Mouse (Mus musculus): ENCODE data around the gene Sash3.

The Sash3 gene

DNA sequence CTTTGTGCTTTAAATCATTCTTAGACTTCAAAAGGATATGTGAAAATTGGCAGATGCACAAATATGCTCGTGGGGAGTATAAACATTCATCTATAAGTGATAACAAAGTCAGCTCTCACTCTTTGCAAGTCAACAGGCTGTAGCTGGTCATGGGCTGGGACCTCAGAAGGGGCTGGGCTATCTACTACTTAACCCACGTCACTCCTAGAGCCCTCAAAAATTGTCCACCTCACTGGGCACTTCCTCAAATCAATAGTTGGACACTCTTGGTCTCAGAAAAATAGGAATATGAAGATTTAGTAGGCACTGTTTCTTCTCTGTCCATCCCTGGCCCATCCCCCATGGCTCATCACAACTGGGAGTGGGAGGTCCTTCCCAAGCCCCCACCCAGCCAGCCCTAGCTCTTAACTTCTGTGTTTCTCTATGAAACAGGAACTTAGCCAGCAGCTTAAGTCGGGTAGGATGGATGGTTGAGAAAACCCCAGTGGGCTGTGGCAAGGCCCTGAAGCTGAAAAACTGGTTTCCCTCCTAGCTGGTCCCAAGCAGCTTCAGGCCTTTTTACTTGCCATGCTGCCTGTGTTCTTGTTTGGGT, 5.9 kb upstream of the Sash3 start:
- DNase-seq (ENCODE audit: low read depth, low spot score) = no peak

DNA sequence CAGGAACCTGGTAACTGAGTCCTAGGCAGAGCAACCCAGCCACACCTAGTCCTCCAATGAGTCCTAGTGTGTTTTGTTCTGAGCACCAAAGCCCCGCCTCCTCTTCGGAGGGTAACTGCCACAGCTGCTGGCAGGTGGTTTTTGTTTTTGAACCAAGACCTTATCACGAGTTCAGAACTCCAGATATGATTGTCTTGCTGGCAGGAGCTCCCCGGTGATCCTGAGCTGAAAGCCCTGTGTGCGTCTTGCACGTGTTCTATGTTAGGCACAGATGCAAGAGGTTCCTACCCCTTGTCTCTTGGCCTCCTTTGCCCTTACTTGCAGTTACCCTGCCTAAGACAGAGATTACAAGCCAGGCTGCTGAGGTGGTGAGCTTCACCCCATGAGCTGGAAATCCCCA, 4.8 kb upstream of the Sash3 start:
- no peak for DNase-seq (ENCODE audit: low read depth, low spot score)

DNA sequence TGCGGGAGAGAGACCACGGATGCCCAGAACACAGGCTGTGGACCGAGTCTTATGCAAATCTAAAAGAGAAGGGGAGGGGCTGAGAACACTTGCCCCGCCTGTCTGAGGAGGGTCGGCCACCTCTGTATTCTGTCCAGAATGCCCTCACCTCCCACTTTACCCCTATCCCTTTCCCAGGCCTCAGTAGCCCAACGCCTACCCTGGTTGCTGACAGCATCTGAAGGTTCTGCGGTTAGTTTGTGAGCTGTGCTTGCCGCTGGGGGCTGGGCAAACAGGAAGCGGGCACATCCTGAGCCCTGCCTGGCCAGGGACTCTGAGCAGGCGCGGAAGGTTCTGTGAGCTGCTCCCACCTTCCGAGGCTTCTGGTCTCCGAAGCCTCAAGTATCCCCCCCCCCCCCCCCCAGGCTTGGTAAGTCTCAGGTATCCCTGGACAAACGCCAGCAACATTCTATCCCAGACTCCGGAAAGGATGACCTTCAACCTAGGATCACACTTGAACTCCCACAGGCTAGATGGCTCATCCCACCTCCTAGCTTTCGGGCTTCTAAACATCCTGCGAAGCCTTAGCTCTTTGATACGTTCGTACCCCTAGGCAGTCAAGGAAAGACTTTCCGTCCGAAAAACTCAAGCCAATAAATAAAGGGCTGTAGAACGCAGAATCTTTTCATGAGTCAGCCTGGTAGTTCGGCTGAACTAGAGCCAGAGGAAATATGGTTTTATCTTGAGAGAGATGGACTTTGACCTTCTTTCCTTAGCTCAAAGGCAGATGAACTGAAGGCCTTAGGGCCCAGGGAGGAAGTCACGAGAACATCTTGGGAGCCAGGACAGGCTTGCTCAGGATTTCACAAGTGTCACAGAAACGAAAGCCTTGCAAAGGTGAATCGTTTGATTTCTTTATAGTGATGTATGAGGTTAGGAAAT, 2.6 kb upstream of the Sash3 start:
- no peak for DNase-seq (ENCODE audit: low read depth, low spot score)

DNA sequence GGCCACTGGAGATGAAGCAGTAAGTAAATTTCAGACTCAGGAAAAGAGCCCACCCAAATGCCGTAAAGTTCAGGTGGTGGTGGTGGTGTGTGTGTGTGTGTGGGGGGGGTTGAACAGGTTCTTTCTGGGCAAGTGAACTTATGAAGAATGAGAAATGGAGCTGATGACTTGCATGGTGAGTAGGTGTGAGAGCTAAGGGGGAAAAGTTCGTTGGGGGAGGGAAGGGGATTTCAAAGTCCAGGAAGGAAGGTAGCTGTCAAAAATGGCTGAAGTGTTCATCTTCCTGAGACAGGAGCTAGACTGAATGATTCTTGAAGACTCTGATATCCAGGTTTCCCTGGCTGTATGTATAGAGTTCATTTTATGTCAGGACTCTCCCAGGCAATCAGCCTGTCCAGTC, 990 bp downstream of the Sash3 start:
- no peak for DNase-seq (ENCODE audit: low read depth, low spot score)

DNA sequence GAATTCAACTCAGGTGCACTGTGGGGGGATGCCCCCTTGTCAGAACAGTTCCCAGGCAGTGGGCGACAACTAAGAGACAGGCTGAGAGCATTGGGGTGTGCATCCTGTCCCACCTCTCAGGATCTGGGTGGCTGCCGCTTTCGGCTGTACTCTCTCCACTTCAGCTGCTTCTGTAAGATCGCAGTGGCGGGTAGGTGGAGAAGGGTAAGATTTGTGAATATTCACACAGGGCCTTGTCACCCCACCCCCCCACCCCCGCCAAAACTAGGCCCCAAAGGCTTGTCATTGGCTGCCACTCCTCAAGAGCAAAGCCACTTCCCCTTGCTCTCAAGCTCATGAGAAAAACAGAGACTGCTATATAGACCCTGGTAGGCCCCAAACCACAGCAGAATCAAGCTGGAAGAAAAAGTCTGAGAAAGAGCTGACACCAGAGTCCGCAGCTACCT, 1.5 kb downstream of the Sash3 start:
- DNase-seq (ENCODE audit: low read depth, low spot score) = no peak

DNA sequence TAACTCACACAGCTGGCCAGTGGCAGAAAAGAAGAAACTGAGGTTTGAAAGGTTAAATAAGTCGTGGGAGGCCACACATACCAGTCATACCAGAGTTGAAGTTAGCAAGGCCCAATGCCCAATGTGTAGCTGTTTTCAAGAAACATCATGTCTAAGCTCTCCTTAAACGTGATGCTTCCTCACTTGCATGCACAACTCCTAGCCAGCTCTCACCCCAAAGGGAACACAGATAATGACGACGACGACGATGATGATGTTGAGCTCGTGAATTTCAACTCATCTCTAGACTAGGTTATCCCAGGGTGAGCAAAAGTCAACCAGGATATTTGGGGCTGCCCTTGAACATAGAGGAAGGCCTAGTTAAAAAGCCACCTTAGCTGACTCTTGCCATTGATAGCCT, 5.9 kb downstream of the Sash3 start:
- no peak for DNase-seq (ENCODE audit: low read depth, low spot score)

GRCm38 (mm10) chrX:48153414-48153813, 7.2 kb downstream of the Sash3 start:
- no peak for DNase-seq (ENCODE audit: low read depth, low spot score)

DNA sequence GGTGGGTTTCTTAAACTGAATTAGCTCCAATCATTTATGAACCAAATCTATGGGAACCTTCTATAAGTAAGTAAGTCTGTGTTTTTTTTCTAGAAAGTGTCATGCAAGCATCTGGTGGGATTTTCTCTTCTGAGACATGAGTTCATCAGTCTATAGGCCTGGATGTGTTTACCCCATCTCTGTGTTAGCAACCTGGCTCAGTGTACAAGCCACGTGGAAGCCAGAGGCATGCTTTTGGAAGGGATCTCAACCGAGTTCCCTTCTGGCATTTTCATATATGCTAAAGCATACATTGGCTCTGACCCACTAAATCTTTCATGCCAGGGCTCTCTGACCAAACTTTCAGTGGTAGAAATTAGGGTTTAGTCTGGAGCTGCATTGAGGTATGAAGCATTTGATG, 7.7 kb downstream of the Sash3 start:
- DNase-seq (ENCODE audit: low read depth, low spot score) = no peak

DNA sequence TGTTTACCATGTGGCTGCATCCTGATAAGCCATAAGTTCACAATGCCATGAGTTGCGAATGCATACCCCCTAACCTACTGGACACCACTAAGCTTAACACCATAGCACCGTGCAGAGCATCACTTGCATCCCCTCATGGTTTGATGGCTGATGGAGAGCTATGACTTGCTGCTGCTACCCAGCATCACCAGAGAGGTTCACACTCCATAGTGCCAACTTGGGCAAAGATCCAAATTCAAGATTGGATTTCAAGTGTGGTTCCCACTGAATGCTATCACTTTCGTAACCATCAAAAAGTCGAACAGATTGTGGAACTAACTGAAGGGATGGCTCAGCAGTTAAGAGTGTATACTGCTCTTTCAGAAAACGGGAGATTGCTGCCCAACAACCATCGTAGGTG, 9.3 kb downstream of the Sash3 start:
- peak; percentile 47 for DNase-seq (ENCODE audit: low read depth, low spot score)

GRCm38 (mm10) chrX:48157396-48157795, 11.2 kb downstream of the Sash3 start:
- DNase-seq (ENCODE audit: low read depth, low spot score) = no peak

- no peak for DNase-seq (ENCODE audit: low read depth, low spot score)
Measured at GRCm38 (mm10) chrX:48158229-48158919, 12.1 kb downstream of the Sash3 start.

DNA sequence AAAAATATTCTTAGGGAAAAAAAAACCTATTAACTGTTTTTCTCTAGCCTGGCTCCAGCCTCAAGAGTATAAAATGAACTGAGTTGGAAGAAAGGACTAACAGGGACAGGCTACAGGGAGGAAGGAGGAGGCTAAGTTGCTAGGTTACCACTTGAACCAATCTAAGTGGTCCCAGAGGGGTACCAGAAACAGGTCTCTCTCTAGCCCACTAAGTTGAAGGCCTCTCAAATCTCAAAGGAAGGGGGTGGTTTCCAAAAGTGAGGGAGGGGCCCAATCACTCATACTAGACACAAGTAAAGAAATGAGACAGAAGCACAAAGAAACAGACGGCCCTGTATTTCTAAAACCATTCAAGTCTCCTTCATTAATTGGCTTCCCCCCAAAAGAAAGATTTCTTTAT, 23.7 kb downstream of the Sash3 start:
- no peak for DNase-seq (ENCODE audit: low read depth, low spot score)

- no peak for DNase-seq (ENCODE audit: low read depth, low spot score)
Measured at GRCm38 (mm10) chrX:48170368-48170767, 24.1 kb downstream of the Sash3 start.

GRCm38 (mm10) chrX:48181844-48182243, 35.6 kb downstream of the Sash3 start:
- DNase-seq (ENCODE audit: low read depth, low spot score) = peak; percentile 55

GRCm38 (mm10) chrX:48184703-48185102, 38.5 kb downstream of the Sash3 start:
- DNase-seq (ENCODE audit: low read depth, low spot score) = no peak

- DNase-seq (ENCODE audit: low read depth, low spot score) = no peak
Measured at GRCm38 (mm10) chrX:48191261-48191660, 45.0 kb downstream of the Sash3 start.

GRCm38 (mm10) chrX:48193235-48194152, 47.3 kb downstream of the Sash3 start:
- peak; percentile 28 for DNase-seq (ENCODE audit: low read depth, low spot score)

- peak; percentile 74 for DNase-seq (ENCODE audit: low read depth, low spot score)
Measured at GRCm38 (mm10) chrX:48197856-48198255, 51.6 kb downstream of the Sash3 start.

- DNase-seq (ENCODE audit: low read depth, low spot score) = peak; percentile 45
Measured at GRCm38 (mm10) chrX:48199026-48199425, 52.8 kb downstream of the Sash3 start.

DNA sequence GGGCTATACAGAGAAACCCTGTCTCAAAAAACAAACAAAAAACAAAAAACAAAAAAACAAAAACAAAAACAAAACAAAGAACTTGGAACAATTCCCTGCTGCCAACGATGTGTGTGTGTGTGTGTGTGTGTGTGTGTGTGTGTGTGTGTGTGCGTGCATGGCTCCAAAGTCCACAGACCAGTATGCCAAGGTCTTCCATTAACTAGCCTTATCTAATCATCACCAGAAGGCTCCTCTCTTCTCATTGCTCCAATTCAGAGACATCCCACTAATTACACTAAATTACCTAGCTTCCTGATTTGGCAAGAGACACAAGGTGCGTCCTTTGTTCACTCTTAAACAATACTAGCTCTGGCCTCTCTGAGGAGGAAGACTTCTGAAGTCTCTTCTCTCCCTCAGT, 54.5 kb downstream of the Sash3 start:
- no peak for DNase-seq (ENCODE audit: low read depth, low spot score)

- no peak for DNase-seq (ENCODE audit: low read depth, low spot score)
Measured at GRCm38 (mm10) chrX:48201973-48202372, 55.7 kb downstream of the Sash3 start.
